25 mouse cellular contexts compared by ENCODE assay signal in the genomic region with DNA sequence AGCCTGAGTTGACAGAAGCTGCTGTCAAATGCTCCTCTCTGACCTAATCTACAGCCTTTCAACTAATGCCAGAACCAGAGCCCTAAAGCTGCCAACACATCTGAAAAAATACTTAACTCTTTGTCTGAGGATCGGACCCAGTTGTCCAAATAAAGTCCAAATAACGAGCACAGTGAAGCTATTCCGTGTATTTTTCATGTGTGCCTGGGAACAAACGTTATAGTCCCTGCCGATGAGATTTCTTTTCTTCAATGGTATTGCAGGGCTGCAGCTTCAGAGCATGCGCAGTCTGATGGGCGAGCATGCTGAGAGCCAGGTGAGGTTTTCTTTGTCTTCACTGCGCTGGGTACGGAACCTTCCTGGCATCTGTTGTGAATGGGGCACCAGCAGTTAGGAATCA. TPM values are rescaled to one million over a fixed set of nuclear protein-coding genes. Genes with fewer than 3 reads are reported as not detected.
DNase-seq lines count a peak whose midpoint lies in the region; ATAC-seq and TF ChIP-seq lines count a peak whose summit lies in the region.
"Had no signal": no experiment of that assay in that cellular context is flagged by ENCODE, and none has a peak within 500 bp of the region (broad histone marks: within the 10 kb centered on the region; RNA-seq: fewer than 3 reads in every experiment).

No protein-coding gene starts in this region.

- peak overlapping the region; percentile 18 for H3K4me3 ChIP-seq in gastrocnemius, adult 2 months
- H3K4me3 ChIP-seq in lung, embryonic 14.5 days (ENCODE audit: low read depth, low read length): no peak overlapping the region
- no peak overlapping the region for H3K4me3 ChIP-seq in stomach, embryonic 16.5 days (replicated peaks; ENCODE audit: low read length)
- H3K4me3 ChIP-seq: embryonic facial prominence, embryonic 10.5 days; embryonic facial prominence, embryonic 15.5 days; forebrain, embryonic 12.5 days; heart, embryonic 12.5 days; kidney, embryonic 15.5 days; midbrain, embryonic 12.5 days; stomach, embryonic 15.5 days had no signal

- H3K4me2 ChIP-seq in lung, embryonic 14.5 days: no peak overlapping the region
- no peak overlapping the region for H3K4me2 ChIP-seq in stomach, embryonic 16.5 days (ENCODE audit: low read depth, low read length)
- H3K4me2 ChIP-seq: embryonic facial prominence, embryonic 15.5 days; forebrain, embryonic 12.5 days; heart, embryonic 12.5 days; kidney, embryonic 15.5 days; midbrain, embryonic 12.5 days; stomach, embryonic 15.5 days had no signal

- H3K36me3 ChIP-seq in lung, embryonic 14.5 days (ENCODE audit: insufficient read depth): no peaks in the 10 kb centered on the region
- no peaks in the 10 kb centered on the region for H3K36me3 ChIP-seq in stomach, embryonic 16.5 days (ENCODE audit: control insufficient read depth, insufficient read depth, low read length)
- H3K36me3 ChIP-seq: embryonic facial prominence, embryonic 10.5 days; embryonic facial prominence, embryonic 15.5 days; forebrain, embryonic 12.5 days; G1E; heart, embryonic 12.5 days; kidney, embryonic 15.5 days; midbrain, embryonic 12.5 days; stomach, embryonic 15.5 days had no signal

- H3K9ac ChIP-seq in lung, embryonic 14.5 days: no peak overlapping the region
- no peak overlapping the region for H3K9ac ChIP-seq in stomach, embryonic 16.5 days (ENCODE audit: low read length)
- H3K9ac ChIP-seq: embryonic facial prominence, embryonic 15.5 days; forebrain, embryonic 12.5 days; heart, embryonic 12.5 days; liver, embryonic 14.5 days; midbrain, embryonic 12.5 days; stomach, embryonic 15.5 days had no signal

- no peak for DNase-seq in gastrocnemius, adult 2 months
- DNase-seq in gastrocnemius, postnatal 14 days: no peak
- DNase-seq in lung, embryonic 14.5 days: peak; percentile 54
- no peak for DNase-seq in lung, postnatal 36 days
- peak; percentile 46 for DNase-seq in adipocyte (ENCODE audit: low spot score)
- DNase-seq in spleen, postnatal 4 days (ENCODE audit: low spot score in 2 of 2): no peak

- 69% methylated on average over 9 of the region's 9 CpGs for WGBS in lung, embryonic 14.5 days
- WGBS in stomach, embryonic 16.5 days: 76% methylated on average over 9 of the region's 9 CpGs

- 0 out of 2 replicates have a peak, but pooled peaks cover 4% of the 10 kb centered on the region for H3K4me1 ChIP-seq in lung, embryonic 14.5 days (ENCODE audit: insufficient read depth)
- peaks cover 6% of the 10 kb centered on the region; the same call in 1 of the 2 replicates for H3K4me1 ChIP-seq in stomach, embryonic 16.5 days (ENCODE audit: control insufficient read depth, insufficient read depth, low read length)
- H3K4me1 ChIP-seq: embryonic facial prominence, embryonic 10.5 days; midbrain, embryonic 12.5 days had no signal

- H3K27ac ChIP-seq in gastrocnemius, adult 2 months: peak overlapping the region; percentile 89
- H3K27ac ChIP-seq in lung, embryonic 14.5 days (ENCODE audit: low read depth): no peak overlapping the region
- H3K27ac ChIP-seq in stomach, embryonic 16.5 days (ENCODE audit: low read length): peak overlapping the region; percentile 85; the same call in 1 of the 2 replicates
- H3K27ac ChIP-seq: embryonic facial prominence, embryonic 10.5 days; forebrain, embryonic 12.5 days; kidney, embryonic 15.5 days; liver, embryonic 14.5 days; midbrain, embryonic 12.5 days had no signal

- ATAC-seq in lung, embryonic 14.5 days (ENCODE audit: insufficient read depth): no peak
- no peak for ATAC-seq in stomach, embryonic 16.5 days (ENCODE audit: insufficient read depth, low FRiP score)
- ATAC-seq: hindbrain, embryonic 16.5 days had no signal

- no peaks in the 10 kb centered on the region for H3K27me3 ChIP-seq in lung, embryonic 14.5 days (ENCODE audit: insufficient read depth, low read length)
- no peaks in the 10 kb centered on the region for H3K27me3 ChIP-seq in stomach, embryonic 16.5 days (ENCODE audit: control insufficient read depth, insufficient read depth, low read length)
- H3K27me3 ChIP-seq: embryonic facial prominence, embryonic 15.5 days; forebrain, embryonic 12.5 days; heart, embryonic 12.5 days; kidney, embryonic 15.5 days; stomach, embryonic 15.5 days had no signal

- TF ChIP-seq CTCF in gastrocnemius, adult 2 months (IDR thresholded peaks at IDR 0.05): no peak
- no peak for TF ChIP-seq CTCF in lung, embryonic 14.5 days (IDR thresholded peaks at IDR 0.05; ENCODE audit: low read depth)

- intact Hi-C loops in gastrocnemius, adult 2 months (cut with DNase I): loop anchor here (5.0 to 10.0 kb wide), 4 partner anchors 278 to 965 kb away; a partner anchor contains a TSS
- intact Hi-C loops in gastrocnemius, postnatal 14 days (cut with DNase I; ENCODE audit: low total_unique reads): loop anchor here (10.0 kb wide), 1 partner anchor 735 kb away; no protein-coding TSS in a partner anchor

- H3K9me3 ChIP-seq in lung, embryonic 14.5 days (ENCODE audit: low read depth, low read length): no peaks in the 10 kb centered on the region
- H3K9me3 ChIP-seq in stomach, embryonic 16.5 days (replicated peaks; ENCODE audit: control insufficient read depth, low read length): no peaks in the 10 kb centered on the region
- H3K9me3 ChIP-seq: embryonic facial prominence, embryonic 10.5 days; embryonic facial prominence, embryonic 15.5 days; forebrain, embryonic 12.5 days; G1E; kidney, embryonic 15.5 days; midbrain, embryonic 12.5 days; stomach, embryonic 15.5 days had no signal

RNA-seq across cellular contexts. Expression of a gene that starts 44.6 kb away (rescaled TPM):
- total RNA-seq in gastrocnemius, adult 2 months (2021): not detected
- total RNA-seq in gastrocnemius, postnatal 14 days (2021): not detected
- polyA plus RNA-seq in lung, embryonic 14.5 days (2014; fragmentation: Nextera tagmentation; extraction: Ambion mirVana): 2.0 and 4.0 TPM in 2 replicates
- 85.4 and 111 TPM in 2 replicates for polyA plus RNA-seq in stomach, embryonic 16.5 days (2015; fragmentation: Nextera tagmentation; extraction: Ambion mirVana)
- total RNA-seq: G1E; gastrocnemius, adult 18-20 months; gastrocnemius, postnatal 4 days; heart, postnatal 10 days; layer of hippocampus, adult 18-20 months; monocyte, adult 5-6 weeks had no signal
- polyA plus RNA-seq: G1E; intestine, embryonic 14.5 days; liver, embryonic 14.5 days; neural tube, embryonic 14.5 days; small intestine, adult 2 months had no signal

Comparison
In these comparisons a context has a peak if more than half of its experiments do, and no peak if none do; other contexts are left out.
1. DNase-seq: peak in lung, embryonic 14.5 days (single experiment) and adipocyte (single experiment); none in gastrocnemius, adult 2 months (single experiment), gastrocnemius, postnatal 14 days (single experiment), lung, postnatal 36 days (single experiment) and spleen, postnatal 4 days (0 of 2).